29 mouse cellular contexts compared by ENCODE assay signal in genomic region chr9:91077490-91077889, GRCm38 (mm10).
DNase-seq lines count a peak whose midpoint lies in the region; ATAC-seq and TF ChIP-seq lines count a peak whose summit lies in the region.
"Had no signal": no experiment of that assay in that cellular context is flagged by ENCODE, and none has a peak within 500 bp of the region (broad histone marks: within the 10 kb centered on the region; RNA-seq: fewer than 3 reads in every experiment).

No protein-coding gene starts in this region.

- H3K36me3 ChIP-seq in lung, embryonic 14.5 days (ENCODE audit: insufficient read depth): no peaks in the 10 kb centered on the region
- no peaks in the 10 kb centered on the region for H3K36me3 ChIP-seq in midbrain, embryonic 11.5 days (ENCODE audit: control insufficient read depth, insufficient read depth, low read length)
- H3K36me3 ChIP-seq in midbrain, embryonic 15.5 days (replicated peaks): no peaks in the 10 kb centered on the region
- H3K36me3 ChIP-seq: embryonic facial prominence, embryonic 13.5 days; embryonic facial prominence, embryonic 15.5 days; forebrain, embryonic 10.5 days; G1E had no signal

- no peaks in the 10 kb centered on the region for H3K4me1 ChIP-seq in lung, embryonic 14.5 days (ENCODE audit: insufficient read depth)
- no peaks in the 10 kb centered on the region; the same call in 1 of the 2 replicates for H3K4me1 ChIP-seq in midbrain, embryonic 11.5 days (ENCODE audit: control insufficient read depth, insufficient read depth, low read length)
- no peaks in the 10 kb centered on the region for H3K4me1 ChIP-seq in midbrain, embryonic 15.5 days
- H3K4me1 ChIP-seq: embryonic facial prominence, embryonic 13.5 days; embryonic facial prominence, embryonic 15.5 days; forebrain, embryonic 13.5 days had no signal

- H3K4me2 ChIP-seq in lung, embryonic 14.5 days: no peak overlapping the region
- H3K4me2 ChIP-seq in midbrain, embryonic 11.5 days: no peak overlapping the region
- H3K4me2 ChIP-seq in midbrain, embryonic 15.5 days: no peak overlapping the region
- H3K4me2 ChIP-seq: embryonic facial prominence, embryonic 13.5 days; embryonic facial prominence, embryonic 15.5 days; forebrain, embryonic 13.5 days had no signal

- no peaks in the 10 kb centered on the region for H3K9me3 ChIP-seq in lung, embryonic 14.5 days (ENCODE audit: low read depth, low read length)
- no peaks in the 10 kb centered on the region for H3K9me3 ChIP-seq in midbrain, embryonic 11.5 days (ENCODE audit: control insufficient read depth, low read length)
- H3K9me3 ChIP-seq in midbrain, embryonic 15.5 days: no peaks in the 10 kb centered on the region
- H3K9me3 ChIP-seq: embryonic facial prominence, embryonic 13.5 days; embryonic facial prominence, embryonic 15.5 days; forebrain, embryonic 10.5 days; forebrain, embryonic 13.5 days had no signal

- peak; percentile 80; the same call in 1 of the 2 replicates for ATAC-seq in lung, embryonic 14.5 days (ENCODE audit: insufficient read depth)
- ATAC-seq in midbrain, embryonic 11.5 days (ENCODE audit: low FRiP score): no peak
- ATAC-seq in midbrain, embryonic 15.5 days (replicated peaks): no peak
- ATAC-seq: activated CD4-positive, CD25-positive, alpha-beta regulatory T cell, adult 4 months; CD4-positive, CD25-positive, alpha-beta regulatory T cell, adult 4 months; forebrain, embryonic 13.5 days; forebrain, embryonic 16.5 days; Patski had no signal

- peak; percentile 10 for DNase-seq in embryo, embryonic 11 days
- DNase-seq in embryo, embryonic 10.5 days (ENCODE audit: low spot score): no peak
- DNase-seq in lung, embryonic 14.5 days: peak; percentile 28
- DNase-seq in lung, postnatal 4 days: no peak
- DNase-seq in midbrain, embryonic 11.5 days (ENCODE audit: low spot score, missing footprints): peak; percentile 39
- DNase-seq in retina, postnatal 1 day: peak; percentile 32
- DNase-seq in retina, embryonic 14.5 days (ENCODE audit: low spot score): no peak
- DNase-seq: adrenal gland, adult 8-10 months; adrenal gland, postnatal 14 days; adrenal gland, postnatal 36 days; B cell, adult 2 months; cerebellum, adult 11 months; cerebellum, adult 18-20 months; cerebellum, adult 8-10 months; cerebellum, adult 9-11 months; cerebellum, postnatal 14 days; cerebellum, postnatal 36 days had no signal

- TF ChIP-seq CTCF in lung, embryonic 14.5 days (IDR thresholded peaks at IDR 0.05; ENCODE audit: low read depth): no peak

- 21% methylated on average over 1 of the region's 1 CpGs for WGBS in lung, embryonic 14.5 days
- 9% methylated on average over 1 of the region's 1 CpGs for WGBS in midbrain, embryonic 11.5 days
- 6% methylated on average over 1 of the region's 1 CpGs for WGBS in midbrain, embryonic 15.5 days

- H3K9ac ChIP-seq in lung, embryonic 14.5 days: no peak overlapping the region
- no peak overlapping the region for H3K9ac ChIP-seq in midbrain, embryonic 11.5 days (ENCODE audit: low read length)
- H3K9ac ChIP-seq in midbrain, embryonic 15.5 days: no peak overlapping the region
- H3K9ac ChIP-seq: embryonic facial prominence, embryonic 13.5 days; embryonic facial prominence, embryonic 15.5 days; forebrain, embryonic 13.5 days had no signal

- no peaks in the 10 kb centered on the region for H3K27me3 ChIP-seq in lung, embryonic 14.5 days (ENCODE audit: insufficient read depth, low read length)
- no peaks in the 10 kb centered on the region for H3K27me3 ChIP-seq in midbrain, embryonic 11.5 days (ENCODE audit: control insufficient read depth, insufficient read depth, low read length)
- H3K27me3 ChIP-seq in midbrain, embryonic 15.5 days (replicated peaks): no peaks in the 10 kb centered on the region
- H3K27me3 ChIP-seq: CH12.LX; embryonic facial prominence, embryonic 13.5 days; embryonic facial prominence, embryonic 15.5 days; forebrain, embryonic 13.5 days had no signal

- no peak overlapping the region for H3K27ac ChIP-seq in lung, embryonic 14.5 days (ENCODE audit: low read depth)
- no peak overlapping the region for H3K27ac ChIP-seq in midbrain, embryonic 11.5 days (ENCODE audit: low read depth, low read length)
- no peak overlapping the region for H3K27ac ChIP-seq in midbrain, embryonic 15.5 days
- H3K27ac ChIP-seq: embryonic facial prominence, embryonic 13.5 days; embryonic facial prominence, embryonic 15.5 days; forebrain, embryonic 10.5 days; forebrain, embryonic 13.5 days had no signal

- no peak overlapping the region for H3K4me3 ChIP-seq in lung, embryonic 14.5 days (ENCODE audit: low read depth, low read length)
- no peak overlapping the region for H3K4me3 ChIP-seq in midbrain, embryonic 11.5 days (ENCODE audit: low read depth, low read length)
- no peak overlapping the region for H3K4me3 ChIP-seq in midbrain, embryonic 15.5 days
- H3K4me3 ChIP-seq: embryonic facial prominence, embryonic 13.5 days; embryonic facial prominence, embryonic 15.5 days; erythroblast, embryonic 14.5 days; forebrain, embryonic 10.5 days; forebrain, embryonic 13.5 days had no signal

Comparison
In these comparisons a context has a peak if more than half of its experiments do, and no peak if none do; other contexts are left out.
1. DNase-seq: peak in embryo, embryonic 11 days (single experiment), lung, embryonic 14.5 days (single experiment), midbrain, embryonic 11.5 days (single experiment) and retina, postnatal 1 day (single experiment); none in embryo, embryonic 10.5 days (single experiment), lung, postnatal 4 days (0 of 2) and retina, embryonic 14.5 days (single experiment).